Mouse (Mus musculus) heart, embryonic 12.5 days (tissue): ENCODE data around the gene Plpp3. TPM values are rescaled to one million over a fixed set of nuclear protein-coding genes. Genes with fewer than 3 reads are reported as not detected.
"Not testable (repeated sequence)": the region's sequence is repeated elsewhere in the genome, so short reads cannot be mapped to it uniquely, and the experiment has no call there.

Experiments
- ATAC-seq: fragments of 200-750 bp; cut with Nextera tagmentation; 2 replicates; pipeline ENCODE4 v1.8.0; 2017; ENCODE audit warnings: moderate TSS enrichment, moderate library complexity; ENCODE audit not compliant: insufficient number of reproducible peaks, low FRiP score
- H3K27ac ChIP-seq: fragments of 300-500 bp; sonication (generic); 2 replicates; pipeline ENCODE4 v1.5.1; 2016; ENCODE audit warnings: mild to moderate bottlenecking, moderate library complexity; ENCODE audit not compliant: poor library complexity, severe bottlenecking
- H3K27me3 ChIP-seq: fragments of 300-500 bp; sonication (generic); replicated peaks from 2 replicates; pipeline ENCODE4 v1.6.1; 2016; ENCODE audit warnings: mild to moderate bottlenecking, moderate library complexity
- H3K36me3 ChIP-seq: fragments of 300-500 bp; sonication (generic); 2 replicates; pipeline ENCODE4 v1.6.1; 2016; ENCODE audit warnings: mild to moderate bottlenecking, moderate library complexity
- H3K4me1 ChIP-seq: fragments of 300-500 bp; sonication (generic); replicated peaks from 2 replicates; pipeline ENCODE4 v1.6.1; 2016; ENCODE audit warnings: mild to moderate bottlenecking
- H3K4me2 ChIP-seq: fragments of 300-500 bp; sonication (generic); 2 replicates; pipeline ENCODE4 v1.6.1; 2016; ENCODE audit warnings: mild to moderate bottlenecking, moderate library complexity
- H3K4me3 ChIP-seq: fragments of 300-500 bp; sonication (generic); 2 replicates; pipeline ENCODE4 v1.5.1; 2016; ENCODE audit warnings: mild to moderate bottlenecking
- H3K9ac ChIP-seq: fragments of 300-500 bp; sonication (generic); 2 replicates; pipeline ENCODE4 v1.6.1; 2016; ENCODE audit warnings: mild to moderate bottlenecking, moderate library complexity
- H3K9me3 ChIP-seq: fragments of 300-500 bp; sonication (generic); replicated peaks from 2 replicates; pipeline ENCODE4 v1.6.1; 2016; ENCODE audit warnings: mild to moderate bottlenecking, moderate library complexity
- WGBS: fragments of 180-500 bp; shearing (Covaris S2); methylation state at CpG from one replicate; pipeline ENCODE4 v1.1.7; 2016; 5-methylcytosine and 5-hydroxymethylcytosine counted together
- polyA plus RNA-seq: library from polyadenylated mRNA; unstranded; fragments of >200 nt; fragmentation: Nextera tagmentation; extraction: Ambion mirVana; gene quantifications from 2 replicates; pipeline ENCODE4 v1.2.1, GENCODE M21; 2016

The Plpp3 gene
- polyA plus RNA-seq, 1 experiment from 2014 or later, result 30.3 TPM

DNA sequence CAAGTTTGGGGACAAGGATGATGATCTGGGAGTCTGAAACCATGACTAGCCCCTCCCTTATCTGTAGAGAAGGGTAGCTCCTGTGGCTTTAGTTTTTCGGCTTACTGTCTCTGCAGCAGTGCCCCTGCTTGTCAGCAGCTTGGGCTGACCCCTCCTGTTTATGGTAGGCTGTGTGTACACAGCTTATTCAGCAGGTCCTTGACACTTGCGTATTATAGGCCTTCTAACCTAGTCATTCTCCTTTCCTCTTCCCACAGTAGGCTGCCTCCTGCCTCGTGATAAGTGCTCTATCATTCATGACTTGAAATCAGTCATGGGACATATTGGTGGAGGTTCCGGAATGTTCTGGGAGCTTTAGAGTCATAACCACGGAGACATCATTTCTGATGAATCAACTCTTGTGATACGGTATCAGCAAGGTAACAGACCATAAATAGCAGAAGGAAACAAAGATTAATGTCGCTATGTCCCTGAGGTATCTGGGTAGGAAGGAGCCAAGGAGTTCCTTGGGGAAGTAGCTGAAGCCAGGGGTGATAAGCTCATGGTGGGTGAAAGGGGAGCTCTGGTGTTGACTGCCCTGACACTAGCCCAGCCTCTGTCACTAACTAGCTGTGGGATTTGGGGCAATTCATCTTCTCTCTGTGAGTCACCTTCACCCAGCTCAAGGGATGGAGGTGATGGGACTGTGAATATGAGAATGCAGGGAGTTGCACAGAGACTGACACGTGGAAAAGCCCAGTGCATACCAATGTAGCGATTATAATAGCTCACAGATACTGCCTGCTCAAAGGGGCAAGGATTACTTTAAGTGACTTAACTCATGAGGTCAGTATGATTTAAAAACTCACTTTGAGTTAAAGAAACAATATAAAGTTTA is 104.0 kb downstream of the Plpp3 start:
- peaks cover 4% of the 10 kb centered on the region for H3K27me3 ChIP-seq
- no peaks in the 10 kb centered on the region for H3K36me3 ChIP-seq
- no peak overlapping the region for H3K27ac ChIP-seq
- no peak for ATAC-seq
- H3K4me3 ChIP-seq, result no peak overlapping the region
- H3K4me1 ChIP-seq, result peaks cover 18% of the 10 kb centered on the region; the same call in 1 of the 2 replicates
- H3K4me2 ChIP-seq, result no peak overlapping the region
- H3K9ac ChIP-seq, result no peak overlapping the region
- 52% methylated on average over 9 of the region's 9 CpGs for WGBS
- H3K9me3 ChIP-seq, result no peaks in the 10 kb centered on the region

DNA sequence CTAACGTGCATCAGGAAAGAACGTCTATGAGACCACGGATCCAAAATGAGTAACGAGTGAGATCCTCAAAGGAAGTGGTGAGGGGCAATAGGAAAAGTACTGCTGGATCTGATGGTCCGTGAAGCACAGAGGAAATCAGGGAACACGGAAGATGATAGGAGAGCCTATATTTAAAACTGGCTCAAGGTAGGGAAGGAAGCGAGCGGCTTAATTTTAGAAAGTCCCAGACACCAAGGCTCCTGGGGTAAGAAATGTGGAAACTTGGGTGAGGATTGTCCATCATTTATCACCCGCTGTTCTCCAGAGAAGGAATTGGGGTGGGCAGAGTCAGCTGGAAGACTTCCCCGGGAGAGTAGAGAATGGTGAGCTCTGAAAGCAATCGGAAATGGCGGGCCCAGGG is 105.2 kb downstream of the Plpp3 start:
- peaks cover 4% of the 10 kb centered on the region for H3K27me3 ChIP-seq
- peaks cover 18% of the 10 kb centered on the region; the same call in 1 of the 2 replicates for H3K4me1 ChIP-seq
- no peak overlapping the region for H3K9ac ChIP-seq
- no peaks in the 10 kb centered on the region for H3K9me3 ChIP-seq
- no peak overlapping the region for H3K4me3 ChIP-seq
- 68% methylated on average over 12 of the region's 12 CpGs for WGBS
- no peaks in the 10 kb centered on the region for H3K36me3 ChIP-seq
- no peak overlapping the region for H3K27ac ChIP-seq
- no peak overlapping the region for H3K4me2 ChIP-seq
- no peak for ATAC-seq

DNA sequence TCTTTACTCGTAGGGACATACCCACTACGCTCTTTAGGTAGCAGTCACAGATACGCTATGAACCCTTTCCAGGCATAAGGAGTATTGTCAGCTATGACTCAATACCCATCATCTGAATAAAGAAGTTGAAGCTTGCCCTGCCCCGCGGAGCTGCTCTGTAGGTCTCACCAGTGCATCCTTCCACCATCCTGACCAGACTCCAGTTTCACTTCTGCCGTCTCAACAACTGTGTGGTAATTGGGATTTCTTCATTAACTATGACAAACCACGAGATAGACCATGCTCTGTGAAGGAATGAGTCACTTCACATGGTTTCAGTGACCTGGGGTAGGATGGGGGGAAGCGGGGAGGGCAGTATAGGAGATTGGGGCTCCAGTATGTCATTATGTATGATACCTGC is 106.5 kb downstream of the Plpp3 start:
- 92% methylated on average over 8 of the region's 8 CpGs for WGBS

DNA sequence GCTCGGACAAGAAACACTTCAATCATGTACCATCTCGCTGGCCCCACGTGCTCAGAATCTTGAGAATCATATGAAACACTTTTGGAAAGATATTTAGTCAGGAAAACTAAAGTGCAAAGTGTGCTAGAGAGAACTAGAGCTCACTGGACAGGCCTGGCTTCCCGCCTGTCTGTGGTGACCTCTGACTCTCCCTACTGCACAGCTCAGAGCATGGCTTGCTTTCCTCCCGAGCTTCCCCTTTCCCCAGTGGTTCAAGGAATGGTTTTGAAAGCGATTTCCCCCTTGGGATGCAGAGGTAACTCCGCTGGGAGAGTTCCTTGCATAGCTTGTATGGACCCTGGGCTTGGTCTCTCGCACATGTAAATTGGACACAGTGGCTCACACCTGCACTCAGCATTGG is 107.9 kb downstream of the Plpp3 start:
- ATAC-seq, result no peak
- H3K9ac ChIP-seq, result no peak overlapping the region
- no peaks in the 10 kb centered on the region for H3K9me3 ChIP-seq
- WGBS, result 74% methylated on average over 8 of the region's 8 CpGs
- peaks cover 4% of the 10 kb centered on the region for H3K27me3 ChIP-seq
- no peak overlapping the region for H3K4me3 ChIP-seq
- no peak overlapping the region for H3K27ac ChIP-seq
- H3K36me3 ChIP-seq, result no peaks in the 10 kb centered on the region
- H3K4me2 ChIP-seq, result no peak overlapping the region
- H3K4me1 ChIP-seq, result peaks cover 17% of the 10 kb centered on the region; the same call in 1 of the 2 replicates

More for the DNA sequence above, 106.5 kb downstream of the Plpp3 start:
- Histone ChIP-seq H3K36me3 (no peaks in the 10 kb centered on the region), H3K27me3 (peaks cover 4% of the 10 kb centered on the region), H3K4me1 (peaks cover 18% of the 10 kb centered on the region; the same call in 1 of the 2 replicates), H3K9ac (no peak overlapping the region), H3K27ac (no peak overlapping the region), H3K4me2 (no peak overlapping the region), H3K4me3 (no peak overlapping the region), H3K9me3 (no peaks in the 10 kb centered on the region)
- no peak for ATAC-seq

DNA sequence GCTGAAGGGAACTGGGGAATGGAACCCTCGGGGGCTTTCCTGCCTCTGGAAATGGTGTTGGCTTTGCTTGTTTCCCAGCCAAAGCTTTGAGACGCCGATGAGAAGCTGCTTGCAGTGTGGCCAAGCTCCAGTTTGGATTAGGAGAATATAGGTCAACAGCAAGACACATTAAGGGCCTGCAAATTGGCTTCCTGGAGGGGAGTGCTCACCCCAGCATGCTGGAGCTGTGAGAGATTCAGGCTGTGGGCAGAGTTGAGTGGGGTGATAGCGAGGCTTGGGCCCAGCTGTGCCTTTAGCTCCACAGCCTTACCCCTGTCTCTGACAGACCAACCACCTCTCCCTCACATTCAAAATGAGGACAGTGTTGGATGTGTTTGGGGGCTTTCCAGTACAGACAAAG is 108.5 kb downstream of the Plpp3 start:
- no peaks in the 10 kb centered on the region for H3K36me3 ChIP-seq
- ATAC-seq, result peak; percentile 42; the same call in 1 of the 2 replicates
- H3K4me2 ChIP-seq, result no peak overlapping the region
- no peaks in the 10 kb centered on the region for H3K9me3 ChIP-seq
- no peak overlapping the region for H3K9ac ChIP-seq
- H3K27ac ChIP-seq, result no peak overlapping the region
- WGBS, result 80% methylated on average over 4 of the region's 4 CpGs
- H3K4me3 ChIP-seq, result no peak overlapping the region
- H3K4me1 ChIP-seq, result peaks cover 13% of the 10 kb centered on the region; the same call in 1 of the 2 replicates
- peaks cover 4% of the 10 kb centered on the region for H3K27me3 ChIP-seq

DNA sequence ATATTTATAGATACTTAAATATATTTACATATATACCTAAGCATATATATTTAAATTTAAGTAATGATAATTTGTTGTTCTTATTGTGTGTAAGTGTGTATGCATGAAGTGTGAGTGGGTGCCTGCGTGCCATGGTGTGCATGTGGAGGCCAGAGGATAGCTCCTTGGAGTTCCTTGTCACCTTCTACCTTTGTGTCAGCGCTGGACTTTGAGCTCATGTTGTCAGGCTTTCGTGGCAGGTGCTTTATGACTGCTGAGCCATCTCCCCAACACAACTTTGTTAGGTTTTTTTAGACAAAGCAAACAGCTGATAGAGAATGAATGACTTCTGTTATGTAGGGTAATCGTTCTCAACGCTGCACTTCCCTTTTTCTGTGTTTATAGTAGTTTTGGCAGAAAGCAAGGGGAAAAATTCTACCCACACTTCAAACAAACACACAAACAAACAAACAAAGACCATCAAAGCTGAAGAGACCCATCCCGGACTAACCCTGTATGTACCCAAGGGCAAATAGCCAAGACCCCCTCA is 111.1 kb downstream of the Plpp3 start:
- ATAC-seq, result no peak
- no peak overlapping the region for H3K4me3 ChIP-seq
- no peaks in the 10 kb centered on the region for H3K9me3 ChIP-seq
- WGBS, result 77% methylated on average over 6 of the region's 6 CpGs
- no peaks in the 10 kb centered on the region for H3K4me1 ChIP-seq
- H3K27me3 ChIP-seq, result peaks cover 4% of the 10 kb centered on the region
- H3K4me2 ChIP-seq, result no peak overlapping the region
- H3K9ac ChIP-seq, result no peak overlapping the region
- H3K27ac ChIP-seq, result no peak overlapping the region
- no peaks in the 10 kb centered on the region for H3K36me3 ChIP-seq

DNA sequence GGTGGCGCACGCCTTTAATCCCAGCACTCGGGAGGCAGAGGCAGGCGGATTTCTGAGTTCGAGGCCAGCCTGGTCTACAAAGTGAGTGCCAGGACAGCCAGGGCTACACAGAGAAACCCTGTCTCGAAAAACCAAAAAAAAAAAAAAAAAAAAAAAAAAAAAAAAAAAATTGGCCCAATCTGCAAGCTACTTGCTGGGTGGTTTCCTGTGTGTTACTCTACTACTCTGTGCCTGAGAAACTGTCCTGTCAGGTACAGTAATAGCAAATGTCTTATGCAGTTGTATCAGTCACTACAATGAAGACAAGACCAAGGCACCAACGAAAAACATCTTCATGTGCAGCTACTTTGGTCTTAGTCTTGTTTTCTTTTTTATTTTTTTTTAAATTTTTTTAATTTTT is 112.3 kb downstream of the Plpp3 start:
- H3K27ac ChIP-seq, H3K4me2 ChIP-seq, ATAC-seq, H3K4me1 ChIP-seq, H3K27me3 ChIP-seq, H3K36me3 ChIP-seq, H3K9ac ChIP-seq, H3K9me3 ChIP-seq, H3K4me3 ChIP-seq: not testable (repeated sequence)
- WGBS, result 91% methylated on average over 6 of the region's 7 CpGs

DNA sequence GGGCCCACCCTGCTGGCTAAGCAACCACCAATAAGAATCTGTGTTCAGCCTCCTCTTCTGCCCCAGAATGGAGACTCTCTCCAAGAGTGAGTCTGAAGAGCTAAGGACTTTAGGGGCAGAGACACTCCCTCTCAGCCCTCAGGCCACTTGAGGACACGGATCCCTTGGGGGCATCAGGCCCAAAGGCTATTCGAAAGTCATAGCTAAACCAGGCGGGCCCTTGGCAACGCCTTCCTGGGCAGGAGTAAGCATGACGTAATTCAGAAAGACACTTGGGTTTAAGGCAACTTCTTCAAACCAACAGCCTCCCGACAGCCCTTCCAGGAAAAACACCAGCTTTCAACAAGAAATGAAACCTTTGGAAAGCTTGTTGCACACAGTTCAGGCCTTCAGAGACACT is 114.0 kb downstream of the Plpp3 start:
- H3K9ac ChIP-seq, result no peak overlapping the region
- H3K4me2 ChIP-seq, result no peak overlapping the region
- no peaks in the 10 kb centered on the region for H3K9me3 ChIP-seq
- H3K27me3 ChIP-seq, result no peaks in the 10 kb centered on the region
- WGBS, result 77% methylated on average over 6 of the region's 6 CpGs
- H3K4me3 ChIP-seq, result no peak overlapping the region
- ATAC-seq, result no peak
- no peaks in the 10 kb centered on the region for H3K36me3 ChIP-seq
- no peak overlapping the region for H3K27ac ChIP-seq
- peaks cover 16% of the 10 kb centered on the region for H3K4me1 ChIP-seq

DNA sequence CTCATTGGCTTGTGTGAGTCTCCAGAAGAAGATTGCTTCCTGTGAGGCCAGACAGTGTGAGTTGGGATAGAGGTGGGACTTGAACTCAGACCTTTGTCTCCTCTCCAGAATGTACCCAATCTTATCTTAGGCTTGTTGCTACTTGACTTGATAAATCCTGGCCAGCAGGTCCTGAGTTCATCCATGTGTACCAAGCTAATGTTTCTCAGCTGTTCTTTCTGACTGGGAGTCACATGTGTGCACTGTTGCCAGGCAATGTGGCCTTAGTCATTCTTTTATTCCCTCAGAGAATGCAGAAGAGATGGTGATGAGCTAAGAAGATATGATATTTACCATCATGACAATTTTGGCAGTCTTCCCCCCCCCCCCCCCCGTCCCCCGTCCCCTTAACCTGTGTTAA is 115.9 kb downstream of the Plpp3 start:
- peaks cover 23% of the 10 kb centered on the region for H3K4me1 ChIP-seq
- no peak for ATAC-seq
- 71% methylated on average over 2 of the region's 2 CpGs for WGBS

DNA sequence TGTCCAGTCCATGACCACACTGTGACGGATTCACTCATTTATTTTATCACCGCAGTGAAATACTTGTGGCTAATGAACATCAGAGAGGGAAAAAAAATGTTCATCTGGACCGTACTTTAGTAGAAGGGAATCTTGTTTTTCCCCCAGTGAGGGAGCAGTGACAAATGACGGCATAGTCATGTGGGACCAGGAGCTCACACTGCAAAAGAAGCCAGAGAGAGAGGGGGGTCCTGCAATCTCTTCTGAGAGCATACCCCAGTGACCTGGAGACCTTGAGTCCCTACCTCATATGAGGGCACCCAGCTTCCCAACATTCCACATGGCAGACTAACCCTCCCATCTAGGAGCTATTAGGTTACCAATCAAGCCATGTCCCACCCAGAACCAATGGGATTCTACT is 116.3 kb downstream of the Plpp3 start:
- H3K9ac ChIP-seq, result no peak overlapping the region
- no peaks in the 10 kb centered on the region for H3K36me3 ChIP-seq
- no peak overlapping the region for H3K4me2 ChIP-seq
- no peak overlapping the region for H3K27ac ChIP-seq
- WGBS, result 86% methylated on average over 4 of the region's 4 CpGs
- peaks cover 24% of the 10 kb centered on the region for H3K4me1 ChIP-seq
- H3K9me3 ChIP-seq, result no peaks in the 10 kb centered on the region
- H3K27me3 ChIP-seq, result no peaks in the 10 kb centered on the region
- ATAC-seq, result no peak
- H3K4me3 ChIP-seq, result no peak overlapping the region

More for the DNA sequence above, 115.9 kb downstream of the Plpp3 start:
- H3K36me3 ChIP-seq, result no peaks in the 10 kb centered on the region
- H3K27me3 ChIP-seq, result no peaks in the 10 kb centered on the region
- no peaks in the 10 kb centered on the region for H3K9me3 ChIP-seq
- H3K4me3 ChIP-seq, result no peak overlapping the region
- no peak overlapping the region for H3K9ac ChIP-seq
- no peak overlapping the region for H3K4me2 ChIP-seq
- H3K27ac ChIP-seq, result no peak overlapping the region

DNA sequence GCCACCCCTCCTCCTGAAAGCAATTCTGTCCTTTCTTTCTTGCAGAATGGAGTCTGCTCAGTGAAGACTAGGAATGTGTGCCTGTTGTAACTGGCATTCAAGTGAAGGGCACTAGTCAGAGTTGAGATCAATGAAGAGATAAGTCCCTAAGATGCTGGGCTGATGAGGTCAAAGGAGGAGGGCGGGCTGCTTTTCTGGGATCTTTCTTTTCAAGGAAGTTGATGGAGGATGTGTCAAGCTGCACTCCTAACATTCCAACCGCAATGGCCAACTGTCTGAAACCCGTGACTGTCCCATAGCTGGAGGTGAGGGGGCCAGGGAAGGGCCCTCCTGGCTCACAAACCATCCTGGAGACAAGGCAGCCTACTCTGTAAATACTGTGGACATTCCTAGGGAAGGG is 118.5 kb downstream of the Plpp3 start:
- no peak overlapping the region for H3K9ac ChIP-seq
- H3K9me3 ChIP-seq, result no peaks in the 10 kb centered on the region
- WGBS, result 52% methylated on average over 3 of the region's 3 CpGs
- no peaks in the 10 kb centered on the region for H3K36me3 ChIP-seq
- no peak overlapping the region for H3K27ac ChIP-seq
- H3K27me3 ChIP-seq, result no peaks in the 10 kb centered on the region
- H3K4me1 ChIP-seq, result peaks cover 26% of the 10 kb centered on the region
- no peak overlapping the region for H3K4me3 ChIP-seq
- ATAC-seq, result no peak
- H3K4me2 ChIP-seq, result no peak overlapping the region
